Mouse (Mus musculus) E14TG2a.4 (cell line): ENCODE measurements around the gene Ociad2.

Experiments used
- CTCF ChIP-seq: conservative IDR thresholded peaks from 2 replicates; pipeline ENCODE4 v1.5.1; 2014; ENCODE audit warnings: low read length
- NANOG ChIP-seq: IDR thresholded peaks from 2 replicates; pipeline ENCODE4 v1.6.1; 2014; ENCODE audit warnings: borderline replicate concordance, low read length, mixed read lengths
- POU5F1 ChIP-seq: IDR thresholded peaks from 2 replicates; pipeline ENCODE4 v1.6.1; 2014; ENCODE audit warnings: low read length, borderline replicate concordance

- TF ChIP-seq CTCF = no peak
- no peak for TF ChIP-seq NANOG
- TF ChIP-seq POU5F1 = no peak
These were observed 9.8 kb downstream of the Ociad2 start for GRCm38 (mm10) chr5:73331002-73331401.
